Mouse (Mus musculus): ENCODE data around the gene Gm45716.
"Not testable (repeated sequence)": the region's sequence is repeated elsewhere in the genome, so short reads cannot be mapped to it uniquely, and the experiment has no call there.

Gm45716 gene

DNA sequence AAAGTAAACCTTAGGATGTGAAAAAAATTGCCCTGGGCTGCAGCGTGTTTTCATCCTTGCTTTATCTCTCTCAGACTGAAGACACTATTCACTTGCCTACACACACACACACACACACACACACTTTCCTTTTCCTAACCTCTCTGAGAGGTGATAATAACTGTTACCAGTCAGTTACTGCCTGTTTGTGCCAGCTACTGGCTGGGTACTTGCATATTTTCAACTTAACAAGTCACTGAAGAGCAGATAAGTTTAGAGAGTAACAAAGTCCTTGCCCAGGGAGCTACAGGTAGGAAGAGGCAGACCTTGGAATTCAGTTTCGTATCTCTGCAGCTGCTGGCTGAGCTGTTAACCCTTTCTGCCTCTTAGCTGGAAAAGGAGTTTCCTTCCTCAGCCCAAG lies 64.4 kb downstream of the Gm45716 start:
- no peak for DNase-seq

GRCm38 (mm10) chr11:90252366-90252765 lies 64.9 kb downstream of the Gm45716 start:
- DNase-seq = no peak

DNA sequence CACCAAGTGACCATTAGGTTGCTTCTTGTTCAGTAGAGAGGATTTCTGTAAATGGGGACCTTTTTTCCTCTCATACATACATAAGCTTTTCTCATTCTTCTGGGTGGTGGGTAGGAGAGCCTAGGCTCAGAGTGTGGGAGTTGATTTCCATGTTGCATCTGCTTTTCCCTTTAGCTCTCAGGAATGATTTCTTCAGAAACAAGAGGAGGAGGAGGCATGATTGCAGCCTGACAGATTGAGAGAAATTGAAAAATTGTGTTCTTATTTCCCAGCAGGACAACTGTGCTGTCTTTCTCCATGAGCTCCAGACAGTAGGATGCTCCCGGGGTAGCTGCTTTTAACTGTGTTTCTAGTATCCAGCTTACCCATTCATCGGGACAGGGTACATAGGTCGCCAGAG lies 67.1 kb downstream of the Gm45716 start:
- DNase-seq = no peak

DNA sequence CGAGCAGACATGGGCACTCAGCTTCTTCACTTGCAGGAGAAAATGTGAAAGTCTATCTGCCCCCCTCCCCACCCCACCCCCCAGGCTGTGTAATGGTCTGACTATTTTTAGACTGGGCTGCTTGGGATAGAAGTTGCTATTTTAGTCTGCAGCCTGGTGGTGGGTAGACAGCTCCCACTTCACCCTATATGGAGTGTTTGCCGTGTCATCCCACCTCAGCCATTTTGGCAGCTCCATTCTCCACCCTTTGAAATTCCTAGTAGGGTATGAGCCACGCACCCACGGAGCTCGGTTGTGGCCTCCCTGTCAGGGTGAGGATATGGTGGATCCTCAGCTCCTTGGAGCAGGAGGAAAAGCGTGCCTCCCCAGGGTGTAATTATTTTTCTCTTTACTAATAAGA lies 68.2 kb downstream of the Gm45716 start:
- DNase-seq = no peak

DNA sequence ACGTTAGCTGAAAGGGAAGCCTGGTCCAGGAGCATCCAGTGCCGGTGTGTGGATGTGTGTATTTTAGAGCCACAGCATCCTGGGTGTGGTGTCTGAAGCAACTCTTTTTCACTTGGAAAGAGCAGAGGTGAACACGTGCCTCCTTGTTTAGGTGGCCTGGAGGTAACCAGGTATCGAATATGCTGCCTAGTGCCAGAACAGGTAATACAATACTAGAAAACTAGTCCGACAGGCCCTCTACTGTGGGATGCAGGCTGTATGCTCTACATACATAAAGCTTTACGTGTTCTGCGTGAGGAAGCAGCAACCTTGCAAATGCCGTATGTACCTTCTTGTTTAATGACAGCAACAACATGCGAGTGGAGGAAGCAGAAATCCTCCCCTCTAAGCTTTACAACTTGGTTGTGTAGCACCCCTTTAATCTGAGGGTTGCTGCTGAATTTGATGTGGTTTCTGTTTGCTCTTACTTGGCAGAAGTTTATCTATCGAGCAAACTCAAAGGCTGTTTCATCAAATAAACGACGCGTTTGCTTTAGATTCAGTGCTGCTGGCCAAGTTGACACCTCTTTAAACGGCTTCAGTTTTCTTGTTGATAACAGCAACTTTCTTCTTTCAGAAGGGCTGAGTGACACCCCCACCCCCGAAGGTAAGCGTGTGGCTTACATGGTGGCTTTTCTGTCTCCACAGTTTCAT lies 69.5 kb downstream of the Gm45716 start:
- DNase-seq = no peak

- no peak for DNase-seq
These were observed 70.9 kb downstream of the Gm45716 start for GRCm38 (mm10) chr11:90258321-90258927.

- no peak for DNase-seq
These were observed 71.6 kb downstream of the Gm45716 start for GRCm38 (mm10) chr11:90259071-90259470.

- no peak for DNase-seq
These were observed 72.3 kb downstream of the Gm45716 start for GRCm38 (mm10) chr11:90259826-90260225.

GRCm38 (mm10) chr11:90264180-90264579 lies 76.7 kb downstream of the Gm45716 start:
- peak; percentile 66 to 74 for DNase-seq

- no peak for DNase-seq
These were observed 78.1 kb downstream of the Gm45716 start for GRCm38 (mm10) chr11:90265581-90265980.

DNA sequence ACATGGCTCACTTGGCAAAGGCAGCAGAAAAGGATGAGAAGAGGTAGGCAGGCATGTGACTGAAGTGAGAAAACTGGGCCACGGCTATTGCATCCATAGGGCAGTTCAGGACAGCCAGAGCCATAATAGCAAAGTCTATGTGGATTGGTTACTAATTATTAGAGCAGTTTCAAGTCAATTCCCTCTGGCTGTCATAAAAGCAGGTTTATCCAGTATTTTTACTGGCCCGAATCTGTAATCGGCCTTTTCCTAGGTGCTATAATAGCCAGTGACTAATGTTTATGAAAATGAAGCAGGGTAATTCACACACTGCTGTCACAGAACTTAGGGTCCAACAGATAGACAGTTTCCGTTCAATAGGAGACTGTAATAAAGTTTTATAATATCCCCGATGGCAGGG lies 81.5 kb downstream of the Gm45716 start:
- DNase-seq = no peak

GRCm38 (mm10) chr11:90269398-90270123 lies 82.1 kb downstream of the Gm45716 start:
- no peak for DNase-seq

DNA sequence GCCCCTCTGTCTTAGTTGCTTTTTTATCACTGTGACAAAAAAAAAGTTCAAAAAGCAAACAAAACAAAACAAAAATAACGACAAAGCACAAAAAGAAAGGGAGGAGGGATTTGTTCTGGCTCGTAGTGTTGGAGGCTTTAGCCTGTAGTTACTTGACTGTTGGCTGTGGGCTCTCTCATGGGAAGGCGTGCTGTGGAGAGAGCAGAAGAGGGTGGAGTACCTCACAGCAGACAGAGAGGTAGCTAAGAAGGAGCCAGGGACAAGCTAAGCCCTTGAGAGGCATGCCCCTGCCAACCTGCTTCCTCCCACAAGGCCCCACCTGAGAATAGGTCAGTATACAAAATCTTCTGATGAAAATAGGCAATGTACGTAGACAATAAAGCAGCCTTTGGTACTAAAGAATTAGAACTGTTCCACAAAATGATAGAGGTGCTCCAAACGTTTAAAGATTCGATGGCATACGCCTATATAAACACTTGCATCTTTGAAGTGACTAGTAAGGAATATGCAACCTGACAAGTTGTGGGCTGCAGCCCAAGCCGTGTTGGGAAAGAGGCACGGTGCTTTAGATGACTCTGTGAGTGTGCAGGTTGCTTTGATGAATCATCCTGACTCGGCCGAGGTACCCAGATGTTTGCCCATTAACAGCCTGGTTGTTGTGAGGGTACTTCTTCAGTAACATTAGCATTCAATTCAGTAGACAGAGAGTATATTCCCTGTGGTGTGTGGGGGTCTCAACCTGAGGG lies 82.8 kb downstream of the Gm45716 start:
- DNase-seq = no peak

DNA sequence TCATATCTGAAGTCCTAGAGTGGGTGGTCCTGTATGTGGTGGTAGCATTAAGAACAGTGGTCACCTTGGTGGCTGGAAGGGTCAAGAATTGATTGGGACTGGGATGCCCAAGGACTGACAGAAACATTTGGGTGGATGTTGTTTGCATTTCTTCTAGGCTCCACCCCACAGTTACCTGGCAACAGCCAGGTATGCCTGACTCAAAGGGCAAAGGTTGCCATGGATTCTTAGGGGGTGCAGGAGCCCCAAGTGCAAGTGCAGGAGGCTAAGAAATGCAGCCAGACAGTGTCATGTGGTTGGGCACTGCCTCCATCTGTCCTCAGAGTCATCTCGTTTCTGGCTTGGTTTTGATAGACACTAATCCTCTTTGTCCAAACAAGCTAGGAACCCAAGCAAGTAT lies 86.7 kb downstream of the Gm45716 start:
- DNase-seq = no peak

GRCm38 (mm10) chr11:90275663-90276062 lies 88.2 kb downstream of the Gm45716 start:
- DNase-seq = no peak

DNA sequence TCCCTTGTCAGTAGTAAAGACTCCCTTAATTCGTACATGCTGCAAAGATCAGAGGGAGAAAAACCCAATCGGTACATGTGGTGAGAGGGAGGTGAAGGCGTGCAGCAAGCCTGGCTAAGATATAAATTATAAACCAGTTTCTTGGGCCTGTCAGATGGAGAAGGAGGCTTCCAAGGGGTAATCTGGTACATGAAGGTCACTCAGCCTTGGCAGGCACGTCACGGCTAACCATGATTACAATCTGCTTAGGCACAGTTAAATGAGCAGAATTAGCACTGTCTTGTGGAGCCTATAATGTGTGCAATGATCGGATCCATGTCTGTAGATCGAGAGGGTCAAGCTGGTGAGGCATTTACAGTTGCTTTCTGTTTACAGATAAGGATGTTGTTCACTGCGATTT lies 88.7 kb downstream of the Gm45716 start:
- DNase-seq = no peak

DNA sequence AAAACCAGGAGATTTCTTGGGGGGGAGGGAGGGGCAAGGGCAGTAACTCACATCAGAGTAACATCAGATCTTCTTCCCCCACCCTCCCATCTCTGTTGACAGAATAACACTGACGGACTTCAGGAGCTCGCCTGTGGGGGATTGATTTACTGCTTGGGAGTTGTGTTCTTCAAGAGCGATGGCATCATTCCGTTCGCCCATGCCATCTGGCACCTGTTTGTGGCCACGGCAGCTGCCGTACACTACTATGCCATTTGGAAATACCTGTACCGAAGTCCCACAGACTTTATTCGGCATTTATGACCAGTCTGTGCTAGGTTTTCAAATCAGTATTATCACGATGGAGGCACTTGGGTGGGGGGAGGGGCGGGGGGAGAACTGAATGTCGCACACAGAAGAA lies 89.1 kb downstream of the Gm45716 start:
- DNase-seq = no peak

DNA sequence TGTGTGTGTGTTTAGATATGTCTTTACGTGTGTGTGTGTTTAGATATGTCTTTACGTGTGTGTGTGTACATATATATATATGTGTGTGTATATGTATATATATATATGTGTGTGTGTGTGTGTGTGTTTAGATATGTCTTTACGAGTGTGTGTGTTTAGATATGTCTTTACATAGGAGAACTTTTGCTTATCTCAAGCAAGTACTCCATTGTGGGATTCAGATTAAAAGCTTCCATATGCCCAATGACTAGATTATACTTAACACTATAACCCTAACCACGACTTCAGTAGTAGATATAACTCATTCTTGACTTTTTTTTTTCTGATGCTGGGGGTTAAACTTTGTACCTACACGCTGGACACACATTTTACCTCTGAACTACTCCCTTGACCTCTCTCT lies 92.6 kb downstream of the Gm45716 start:
- no peak for DNase-seq

GRCm38 (mm10) chr11:90281943-90282342 lies 94.5 kb downstream of the Gm45716 start:
- DNase-seq = not testable (repeated sequence)

DNA sequence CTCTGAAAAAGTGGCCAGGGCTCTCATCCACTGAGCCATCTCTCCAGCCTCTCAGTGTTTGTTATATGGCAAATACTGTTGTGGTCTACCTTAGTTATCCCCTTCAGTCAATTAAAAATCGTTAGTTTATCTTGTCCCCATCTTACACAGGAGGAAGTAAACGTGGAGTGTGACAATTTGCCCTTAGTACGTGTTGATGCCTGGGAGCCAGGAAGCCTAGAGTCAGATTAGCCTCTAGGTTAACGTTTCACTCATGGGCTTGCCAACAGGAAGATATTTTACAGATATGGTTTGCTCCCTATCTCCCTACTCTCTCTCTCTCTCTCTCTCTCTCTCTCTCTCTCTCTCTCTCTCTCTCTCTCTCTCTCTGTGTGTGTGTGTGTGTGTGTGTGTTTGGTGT lies 95.7 kb downstream of the Gm45716 start:
- no peak for DNase-seq

DNA sequence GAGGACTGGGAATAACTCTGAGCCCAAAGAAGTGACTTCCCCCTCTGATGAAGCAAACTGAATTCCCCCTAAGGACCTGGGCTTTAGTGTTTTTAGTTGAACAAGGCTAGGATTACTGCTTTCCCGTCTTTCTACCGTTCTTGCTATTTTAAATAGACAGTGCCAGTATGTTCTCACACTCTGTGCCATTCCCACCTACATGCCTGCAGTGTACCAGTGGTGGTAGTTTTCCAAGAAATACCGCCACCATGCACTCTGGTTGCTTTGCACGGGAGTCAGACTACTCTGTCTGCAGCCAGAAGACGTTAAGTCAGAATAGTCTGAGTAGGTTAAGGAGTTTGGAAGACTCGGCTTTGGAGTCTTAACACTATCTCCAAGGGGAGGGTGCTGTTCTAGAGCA lies 96.1 kb downstream of the Gm45716 start:
- DNase-seq = no peak

- no peak for DNase-seq
These were observed 96.6 kb downstream of the Gm45716 start for GRCm38 (mm10) chr11:90284079-90284478.

- no peak for DNase-seq
These were observed 97.1 kb downstream of the Gm45716 start for GRCm38 (mm10) chr11:90284623-90285022.
